Mouse (Mus musculus) brown adipose tissue, adult 24 weeks (tissue): ENCODE measurements around the gene Susd1. TPM values are rescaled to one million over a fixed set of nuclear protein-coding genes. Genes with fewer than 3 reads are reported as not detected.

Source experiments
- H3K27ac ChIP-seq: fragments of 200-500 bp; replicated peaks from 2 replicates; pipeline ENCODE4 v1.5.1; 2012; ENCODE audit warnings: low read depth, mild to moderate bottlenecking, low read length
- H3K4me1 ChIP-seq: fragments of 200-500 bp; 2 replicates; pipeline ENCODE4 v1.6.1; 2012; ENCODE audit warnings: low read length, mixed read lengths; ENCODE audit not compliant: control insufficient read depth, insufficient read depth, insufficient read length
- H3K4me3 ChIP-seq: fragments of 200-500 bp; 2 replicates; pipeline ENCODE4 v1.5.1; 2012; ENCODE audit warnings: low read depth, mild to moderate bottlenecking, low read length, moderate library complexity; ENCODE audit not compliant: insufficient read depth
- polyA plus RNA-seq: library from polyadenylated mRNA; stranded (reverse); fragments of >200 nt; gene quantifications from 2 replicates; pipeline ENCODE4 v1.2.4, GENCODE M21; 2012; ENCODE audit not compliant: missing spikeins, insufficient read depth, insufficient read length

The Susd1 gene
- polyA plus RNA-seq, 1 experiment = 1.1 TPM

DNA sequence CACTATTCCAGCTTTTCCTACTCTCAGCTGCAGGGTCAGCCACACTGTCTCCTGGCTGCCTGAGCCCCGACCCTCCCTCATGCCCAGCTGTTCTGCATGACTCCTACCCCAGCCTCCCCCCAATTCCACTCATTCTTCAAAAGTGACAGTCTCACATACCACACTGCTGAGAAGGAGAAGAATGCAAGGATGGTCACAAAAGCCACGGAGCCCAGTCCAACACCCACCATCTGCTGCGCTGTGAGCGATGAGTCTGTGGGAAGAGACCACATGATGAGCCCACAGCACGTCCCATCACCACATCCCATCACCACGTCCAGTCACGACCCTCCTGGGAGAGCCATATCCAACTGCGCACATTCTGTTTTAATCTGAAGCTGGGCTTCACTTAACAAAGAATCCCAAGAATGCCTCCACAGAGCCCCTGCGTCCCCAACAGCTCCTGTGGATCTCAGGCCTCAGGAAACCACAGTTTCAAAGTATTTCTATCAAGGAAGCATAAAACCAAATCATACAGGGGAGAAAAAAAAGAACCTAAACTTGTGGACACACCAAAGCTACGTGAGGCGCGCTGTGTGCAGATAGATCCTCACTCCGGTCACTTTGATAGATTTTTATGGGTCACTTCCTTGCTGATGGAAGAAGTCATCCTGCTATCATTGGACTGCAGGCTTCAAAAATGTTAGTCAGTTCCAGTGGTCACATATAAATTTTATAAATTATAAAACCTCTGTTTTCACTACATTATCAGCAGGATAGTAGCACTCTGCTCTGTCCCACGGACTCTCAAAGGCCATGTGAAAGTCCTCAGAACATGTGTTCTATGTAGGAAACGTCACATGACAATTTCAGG, 122.7 kb downstream of the Susd1 start:
- H3K4me1 ChIP-seq = peaks cover 14% of the 10 kb centered on the region
- H3K27ac ChIP-seq = no peak overlapping the region
- H3K4me3 ChIP-seq = no peak overlapping the region

DNA sequence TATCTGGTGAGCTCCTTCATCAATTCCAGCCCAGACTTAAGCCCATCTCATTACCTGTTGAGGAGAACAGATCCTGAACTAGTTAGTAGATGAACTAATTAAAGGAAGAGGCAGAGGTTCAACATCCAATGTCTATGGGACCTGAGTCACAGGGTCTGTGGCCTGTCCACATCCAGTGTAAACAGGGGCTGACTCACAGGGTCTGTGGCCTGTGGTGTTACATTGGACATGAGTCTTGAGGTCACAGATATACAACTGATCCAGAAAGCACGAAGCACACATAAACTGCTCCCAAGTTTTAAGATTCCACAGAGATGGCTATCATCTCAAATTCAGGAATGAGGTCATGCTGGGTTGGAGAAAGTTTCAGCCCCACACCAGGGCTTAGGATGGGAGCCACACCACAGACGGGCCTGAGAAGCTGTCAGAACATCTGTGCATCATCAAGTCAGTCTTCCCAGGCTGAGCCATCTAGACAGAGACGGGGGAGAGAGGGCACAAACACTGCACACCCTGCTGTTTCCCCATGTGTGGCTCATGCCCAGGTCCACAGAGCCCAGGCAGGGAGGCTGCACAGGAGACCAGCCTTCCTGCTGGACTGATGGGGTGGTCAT, 123.4 kb downstream of the Susd1 start:
- no peak overlapping the region for H3K27ac ChIP-seq

GRCm38 (mm10) chr4:59312945-59313344, 125.5 kb downstream of the Susd1 start:
- Histone ChIP-seq H3K27ac (peak overlapping the region; percentile 100), H3K4me1 (peaks cover 9% of the 10 kb centered on the region), H3K4me3 (peak overlapping the region; percentile 55)

More for the DNA sequence above, 123.4 kb downstream of the Susd1 start:
- peaks cover 14% of the 10 kb centered on the region for H3K4me1 ChIP-seq
- H3K4me3 ChIP-seq = no peak overlapping the region

GRCm38 (mm10) chr4:59310590-59310989, 127.8 kb downstream of the Susd1 start:
- Histone ChIP-seq H3K27ac (no peak overlapping the region), H3K4me1 (peaks cover 9% of the 10 kb centered on the region), H3K4me3 (0 out of 2 replicates have a peak overlapping the region, but pooled peaks have one; percentile 8)

- peaks cover 3% of the 10 kb centered on the region; the same call in 1 of the 2 replicates for H3K4me1 ChIP-seq
- H3K27ac ChIP-seq = peak overlapping the region; percentile 43
- no peak overlapping the region for H3K4me3 ChIP-seq
These were observed 130.4 kb downstream of the Susd1 start for GRCm38 (mm10) chr4:59307841-59308589.

- Histone ChIP-seq H3K4me1 (no peaks in the 10 kb centered on the region), H3K4me3 (no peak overlapping the region), H3K27ac (no peak overlapping the region)
These were observed 136.0 kb downstream of the Susd1 start for GRCm38 (mm10) chr4:59302387-59302786.

DNA sequence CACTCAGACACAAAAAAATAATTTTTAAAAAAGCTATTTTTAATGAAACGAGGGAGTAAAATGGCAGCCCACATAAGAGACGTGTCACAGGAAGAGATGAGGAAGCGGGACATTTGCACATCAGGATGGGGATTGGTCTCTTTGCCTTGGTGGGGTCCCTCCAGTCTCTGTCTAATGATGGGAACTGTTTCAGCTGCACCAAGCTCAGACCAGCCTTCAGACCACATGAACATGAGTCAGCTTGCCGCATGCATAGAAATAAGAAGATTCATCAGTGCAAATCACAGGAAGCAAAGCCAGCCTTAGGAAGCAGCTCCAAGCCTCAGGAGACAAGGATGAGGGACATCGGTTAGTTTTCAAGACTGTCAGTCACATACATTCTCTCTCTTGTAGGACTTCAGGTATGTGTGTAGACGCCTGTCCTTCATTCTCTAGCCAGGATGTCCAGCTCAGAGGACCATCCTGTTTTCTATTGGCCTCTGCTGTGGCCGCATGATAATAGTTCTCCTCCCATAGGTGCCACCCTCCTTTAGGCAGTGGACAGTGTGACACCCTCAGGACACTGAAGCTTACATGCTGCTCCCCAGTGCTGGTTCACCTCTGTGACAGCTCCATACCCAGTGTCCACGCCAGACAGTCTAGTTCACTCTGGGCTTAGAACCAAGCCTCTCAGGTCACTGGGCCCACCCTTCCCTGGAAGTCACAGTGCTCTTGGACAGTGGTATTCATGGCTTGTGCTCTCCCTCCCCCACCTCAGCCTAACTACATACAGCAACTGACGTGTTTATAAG, 137.2 kb downstream of the Susd1 start:
- Histone ChIP-seq H3K4me1 (no peaks in the 10 kb centered on the region), H3K4me3 (no peak overlapping the region), H3K27ac (no peak overlapping the region)

- H3K4me1 ChIP-seq = peaks cover 3% of the 10 kb centered on the region
- no peak overlapping the region for H3K4me3 ChIP-seq
- no peak overlapping the region for H3K27ac ChIP-seq
These were observed 139.5 kb downstream of the Susd1 start for GRCm38 (mm10) chr4:59298719-59299496.

GRCm38 (mm10) chr4:59295127-59295526, 143.3 kb downstream of the Susd1 start:
- peaks cover 8% of the 10 kb centered on the region for H3K4me1 ChIP-seq
- H3K27ac ChIP-seq = no peak overlapping the region
- no peak overlapping the region for H3K4me3 ChIP-seq

GRCm38 (mm10) chr4:59294661-59295060, 143.8 kb downstream of the Susd1 start:
- Histone ChIP-seq H3K4me1 (peaks cover 8% of the 10 kb centered on the region), H3K4me3 (no peak overlapping the region), H3K27ac (no peak overlapping the region; the same call in 1 of the 2 replicates)

- peak overlapping the region; percentile 65 for H3K27ac ChIP-seq
- H3K4me3 ChIP-seq = no peak overlapping the region
These were observed 146.3 kb downstream of the Susd1 start for GRCm38 (mm10) chr4:59291914-59292718.

GRCm38 (mm10) chr4:59290972-59291576, 147.4 kb downstream of the Susd1 start:
- Histone ChIP-seq H3K27ac (no peak overlapping the region; the same call in 1 of the 2 replicates), H3K4me1 (peaks cover 10% of the 10 kb centered on the region), H3K4me3 (no peak overlapping the region)

More at GRCm38 (mm10) chr4:59291914-59292718, 146.3 kb downstream of the Susd1 start:
- H3K4me1 ChIP-seq = peaks cover 8% of the 10 kb centered on the region

GRCm38 (mm10) chr4:59287103-59287502, 151.3 kb downstream of the Susd1 start:
- H3K4me1 ChIP-seq = peaks cover 11% of the 10 kb centered on the region; the same call in 1 of the 2 replicates
- H3K4me3 ChIP-seq = no peak overlapping the region
- no peak overlapping the region for H3K27ac ChIP-seq
